Mouse (Mus musculus): Measurements from ENCODE around the gene M1ap.

DNA sequence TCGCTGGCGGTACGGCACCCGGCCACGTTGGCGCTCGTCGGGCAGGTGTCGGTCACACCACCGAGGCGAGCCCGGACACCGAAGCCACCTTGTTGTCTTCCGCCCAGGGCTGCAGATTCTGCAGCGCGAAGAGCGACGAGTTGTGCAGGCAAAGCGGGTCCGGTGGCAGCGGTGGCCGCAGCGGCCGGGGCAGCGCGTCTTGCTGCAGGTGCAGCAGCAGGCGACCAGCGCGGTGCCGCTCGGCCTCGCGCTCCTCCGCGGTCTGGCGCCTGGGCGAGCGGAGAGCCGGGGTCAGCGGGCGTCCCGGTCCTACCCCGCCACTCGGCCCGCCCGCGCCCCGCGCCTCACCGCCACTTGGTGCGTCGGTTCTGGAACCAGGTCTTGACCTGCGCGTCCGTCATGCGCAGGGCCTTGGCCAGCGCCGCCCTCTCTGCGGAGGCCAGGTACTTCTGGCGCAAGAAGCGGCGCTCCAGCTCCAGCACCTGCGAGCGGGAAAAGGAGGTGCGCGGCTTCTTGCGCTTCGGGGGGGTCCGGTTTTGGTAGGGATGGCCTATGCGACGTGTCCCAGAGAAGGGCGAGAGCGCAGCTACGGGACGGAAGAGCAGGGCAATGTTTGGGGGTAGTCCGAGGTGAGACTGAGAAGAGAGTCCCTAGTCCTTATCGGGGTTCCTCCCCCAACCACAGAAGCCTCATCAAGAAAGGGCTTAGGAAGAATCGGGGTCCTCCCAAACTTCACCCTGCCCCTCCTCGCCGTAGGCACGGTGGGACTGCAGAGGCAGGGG, 122.2 kb downstream of the M1ap start:
- TF ChIP-seq POLR2A (IDR thresholded peaks at IDR 0.05; ENCODE audit: low read depth, low read length) (no peak), CTCF (IDR thresholded peaks at IDR 0.05; ENCODE audit: borderline replicate concordance, insufficient read depth, low read length) (no peak)

All from embryonic fibroblast, embryonic 13.5 days (primary cell).